Mouse (Mus musculus) bone marrow, adult 2 months (tissue): Measurements from ENCODE around the gene Olfr1495. TPM values are rescaled to one million over a fixed set of nuclear protein-coding genes. Genes with fewer than 3 reads are reported as not detected.

Experiments used
- H3K27ac ChIP-seq: fragments of 200-500 bp; 2 replicates; pipeline ENCODE4 v1.5.1; 2012; ENCODE audit warnings: low read depth, mild to moderate bottlenecking, control low read depth, inconsistent platforms, low read length; ENCODE audit not compliant: control insufficient read depth, poor library complexity, insufficient read depth
- H3K4me1 ChIP-seq: fragments of 200-500 bp; 2 replicates; pipeline ENCODE4 v1.6.1; 2011; ENCODE audit warnings: low read length; ENCODE audit not compliant: control insufficient read depth, insufficient read depth
- H3K4me3 ChIP-seq: fragments of 200-500 bp; replicated peaks from 2 replicates; pipeline ENCODE3; 2011; ENCODE audit warnings: mild to moderate bottlenecking, low read depth, low read length, control low read depth; ENCODE audit not compliant: control insufficient read depth
- CTCF ChIP-seq: fragments of 200-500 bp; IDR thresholded peaks from 2 replicates; pipeline ENCODE4 v1.5.1; 2011; ENCODE audit warnings: low read length, control low read depth; ENCODE audit not compliant: control insufficient read depth, insufficient read depth
- POLR2A ChIP-seq: fragments of 200-500 bp; IDR thresholded peaks from 2 replicates; pipeline ENCODE4 v1.6.1; 2011; ENCODE audit warnings: low read depth, mild to moderate bottlenecking, control low read depth, low read length, borderline replicate concordance; ENCODE audit not compliant: control insufficient read depth
- WGBS: fragments of 180-500 bp; shearing (Covaris S2); methylation state at CpG from one replicate; pipeline ENCODE4 v1.1.7; 2018; 5-methylcytosine and 5-hydroxymethylcytosine counted together
- polyA plus RNA-seq: library from polyadenylated mRNA; stranded (reverse); fragments of >200 nt; gene quantifications from 2 replicates; pipeline ENCODE4 v1.2.4, GENCODE M21; 2011; ENCODE audit warnings: low replicate concordance; ENCODE audit not compliant: missing spikeins, insufficient read depth, insufficient read length

The Olfr1495 gene
- polyA plus RNA-seq, 1 experiment, result not detected

- TF ChIP-seq CTCF (no peak), POLR2A (no peak)
- WGBS, result 31% methylated on average over 5 of the region's 5 CpGs
- no peak overlapping the region for H3K4me3 ChIP-seq
- H3K27ac ChIP-seq, result no peak overlapping the region
- H3K4me1 ChIP-seq, result no peaks in the 10 kb centered on the region
These were observed 54.4 kb downstream of the Olfr1495 start for GRCm38 (mm10) chr19:13818827-13819226.

GRCm38 (mm10) chr19:13819347-13819746 lies 54.9 kb downstream of the Olfr1495 start, which contains the start of gene Olfr1499:
TSS of gene Olfr1499 (minus strand) at chr19:13819447.
- H3K4me1 ChIP-seq, result no peaks in the 10 kb centered on the region
- no peak within 1 kb of the TSS for H3K27ac ChIP-seq
- H3K4me3 ChIP-seq, result no peak within 1 kb of the TSS
- TF ChIP-seq POLR2A (no peak), CTCF (no peak)

Other genes with a start within 250 kb of the Olfr1495 start
- not detected in 2 replicates for gene Olfr1480, start 236.7 kb upstream of the Olfr1495 start, polyA plus RNA-seq
- not detected in 2 replicates for gene Olfr1484, start 181.1 kb upstream of the Olfr1495 start, polyA plus RNA-seq
- gene Olfr1487, start 147.2 kb upstream of the Olfr1495 start, polyA plus RNA-seq, result not detected in 2 replicates
- 0.20 and 0.40 TPM in 2 replicates for gene Olfr1489, start 133.0 kb upstream of the Olfr1495 start, polyA plus RNA-seq
- not detected in 2 replicates for gene Olfr1490, start 113.5 kb upstream of the Olfr1495 start, polyA plus RNA-seq
- gene Olfr1491, start 67.3 kb upstream of the Olfr1495 start, polyA plus RNA-seq, result not detected in 2 replicates
- gene Olfr1493-ps1, start 41.3 kb upstream of the Olfr1495 start, polyA plus RNA-seq, result not detected in 2 replicates
- gene Olfr1494, start 24.9 kb upstream of the Olfr1495 start, polyA plus RNA-seq, result not detected in 2 replicates
- not detected in 2 replicates for gene Olfr1496, start 13.3 kb downstream of the Olfr1495 start, polyA plus RNA-seq
- not detected in 2 replicates for gene Olfr1497, start 33.6 kb downstream of the Olfr1495 start, polyA plus RNA-seq
- gene Olfr1499, start 54.8 kb downstream of the Olfr1495 start, polyA plus RNA-seq, result not detected in 2 replicates
- not detected in 2 replicates for gene Olfr1500, start 65.9 kb downstream of the Olfr1495 start, polyA plus RNA-seq
- gene Olfr1501, start 86.1 kb downstream of the Olfr1495 start, polyA plus RNA-seq, result not detected in 2 replicates
- not detected in 2 replicates for gene Olfr1502, start 97.2 kb downstream of the Olfr1495 start, polyA plus RNA-seq
- gene Olfr1504, start 133.3 kb downstream of the Olfr1495 start, polyA plus RNA-seq, result not detected in 2 replicates
- not detected in 2 replicates for gene Olfr1505, start 148.9 kb downstream of the Olfr1495 start, polyA plus RNA-seq